8 mouse cellular contexts compared by ENCODE assay signal in genomic region chr11:97510966-97511660, GRCm38 (mm10). TPM values are rescaled to one million over a fixed set of nuclear protein-coding genes. Genes with fewer than 3 reads are reported as not detected.
DNase-seq lines count a peak whose midpoint lies in the region; ATAC-seq lines count a peak whose summit lies in the region.

No protein-coding gene starts in this region.

- ATAC-seq in forebrain, embryonic 13.5 days, result no peak
- ATAC-seq in forebrain, embryonic 12.5 days (ENCODE audit: low FRiP score), result no peak
- ATAC-seq in heart, embryonic 15.5 days (replicated peaks; ENCODE audit: insufficient number of reproducible peaks, insufficient read depth, low FRiP score, low read depth), result 0 out of 2 replicates have a peak, but pooled peaks have one; percentile 7

- no peaks in the 10 kb centered on the region for H3K9me3 ChIP-seq in forebrain, embryonic 13.5 days (replicated peaks)
- no peaks in the 10 kb centered on the region for H3K9me3 ChIP-seq in forebrain, embryonic 12.5 days
- no peaks in the 10 kb centered on the region for H3K9me3 ChIP-seq in heart, embryonic 15.5 days (replicated peaks)

- H3K27ac ChIP-seq in forebrain, embryonic 13.5 days, result peak overlapping the region; percentile 25; the same call in 1 of the 2 replicates
- no peak overlapping the region for H3K27ac ChIP-seq in forebrain, embryonic 12.5 days
- H3K27ac ChIP-seq in heart, embryonic 15.5 days, result peak overlapping the region; percentile 63

- no peak overlapping the region for H3K4me2 ChIP-seq in forebrain, embryonic 13.5 days
- H3K4me2 ChIP-seq in forebrain, embryonic 12.5 days, result no peak overlapping the region
- H3K4me2 ChIP-seq in heart, embryonic 15.5 days, result peak overlapping the region; percentile 33

- peaks cover 18% of the 10 kb centered on the region for H3K4me1 ChIP-seq in forebrain, embryonic 13.5 days
- peaks cover 32% of the 10 kb centered on the region for H3K4me1 ChIP-seq in forebrain, embryonic 12.5 days
- peaks cover 9% of the 10 kb centered on the region; the same call in 1 of the 2 replicates for H3K4me1 ChIP-seq in heart, embryonic 15.5 days (replicated peaks)

- H3K27me3 ChIP-seq in forebrain, embryonic 13.5 days, result no peaks in the 10 kb centered on the region
- no peaks in the 10 kb centered on the region for H3K27me3 ChIP-seq in forebrain, embryonic 12.5 days
- H3K27me3 ChIP-seq in heart, embryonic 15.5 days, result peaks cover 6% of the 10 kb centered on the region; the same call in 1 of the 2 replicates

- 22% methylated on average over 10 of the region's 10 CpGs for WGBS in forebrain, embryonic 13.5 days
- 24% methylated on average over 10 of the region's 10 CpGs for WGBS in forebrain, embryonic 12.5 days
- WGBS in heart, embryonic 15.5 days, result 30% methylated on average over 10 of the region's 10 CpGs

- DNase-seq in adrenal gland, adult 2 months, result peak; percentile 73
- peak; percentile 81 for DNase-seq in embryo, embryonic 9.5 days (ENCODE audit: extremely low spot score)
- DNase-seq in kidney, postnatal 10 days, result peak; percentile 86
- peak; percentile 78 for DNase-seq in lung, postnatal 36 days
- peak; percentile 46 to 67 for DNase-seq in spleen, postnatal 14 days (ENCODE audit: low spot score in 2 of 2)

- H3K4me3 ChIP-seq in forebrain, embryonic 13.5 days, result no peak overlapping the region
- H3K4me3 ChIP-seq in forebrain, embryonic 12.5 days (replicated peaks), result no peak overlapping the region
- H3K4me3 ChIP-seq in heart, embryonic 15.5 days, result peak overlapping the region; percentile 21; the same call in 1 of the 2 replicates

- no peak overlapping the region for H3K9ac ChIP-seq in forebrain, embryonic 13.5 days
- no peak overlapping the region for H3K9ac ChIP-seq in forebrain, embryonic 12.5 days
- no peak overlapping the region for H3K9ac ChIP-seq in heart, embryonic 15.5 days

- H3K36me3 ChIP-seq in forebrain, embryonic 13.5 days (ENCODE audit: poor library complexity, severe bottlenecking), result peaks cover 20% of the 10 kb centered on the region
- H3K36me3 ChIP-seq in forebrain, embryonic 12.5 days (replicated peaks), result peaks cover 18% of the 10 kb centered on the region
- no peaks in the 10 kb centered on the region for H3K36me3 ChIP-seq in heart, embryonic 15.5 days

RNA-seq across cellular contexts. Expression of gene 4933428G20Rik, which starts 11.0 kb away (rescaled TPM):
- polyA plus RNA-seq in forebrain, embryonic 13.5 days (2015; fragmentation: Nextera tagmentation; extraction: Ambion mirVana), result 0.46 and 1.0 TPM in 2 replicates
- polyA plus RNA-seq in forebrain, embryonic 12.5 days (2016; fragmentation: Nextera tagmentation; extraction: Ambion mirVana), result 0.50 and 0.79 TPM in 2 replicates
- total RNA-seq in adrenal gland, adult 2 months (2021), result under 1 TPM in 1 of 2 experiments, not detected in 1; 0.59 TPM
- 0.07 and 0.09 TPM in 2 replicates for polyA plus RNA-seq in adrenal gland, adult 2 months (2012; rRNA removed)
- polyA plus RNA-seq in heart, embryonic 15.5 days (2015; fragmentation: Nextera tagmentation; extraction: Ambion mirVana), result 0.78 and 1.0 TPM in 2 replicates
